Mouse (Mus musculus) thymus, postnatal 25 days (tissue): ENCODE data around the gene Fcor.

Source experiments
- DNase-seq: peaks from one replicate; pipeline ENCODE4 v3.0.0; 2022

The Fcor gene

GRCm38 (mm10) chr8:3671980-3672491 is at the start of gene Fcor:
TSS of gene Fcor (minus strand) at chr8:3672362.
- DNase-seq = peak; percentile 91

GRCm38 (mm10) chr8:3721041-3721440 is 48.9 kb upstream of the Fcor start:
- no peak for DNase-seq

GRCm38 (mm10) chr8:3720551-3720950 is 48.4 kb upstream of the Fcor start, which contains the start of gene Clec4g:
TSS of gene Clec4g (minus strand) at chr8:3720651.
- no peak for DNase-seq

- peak; percentile 78 for DNase-seq
Observed at GRCm38 (mm10) chr8:3718559-3718958, 46.4 kb upstream of the Fcor start.

GRCm38 (mm10) chr8:3717321-3717954 is 45.3 kb upstream of the Fcor start:
- no peak for DNase-seq

- DNase-seq = no peak
Observed at GRCm38 (mm10) chr8:3711646-3712045, 39.5 kb upstream of the Fcor start.

- DNase-seq = no peak
Observed at GRCm38 (mm10) chr8:3710312-3710711, 38.1 kb upstream of the Fcor start.

- no peak for DNase-seq
Observed at GRCm38 (mm10) chr8:3707611-3708010, 35.4 kb upstream of the Fcor start.

- no peak for DNase-seq
Observed at GRCm38 (mm10) chr8:3705711-3706110, 33.5 kb upstream of the Fcor start.

GRCm38 (mm10) chr8:3701491-3701890 is 29.3 kb upstream of the Fcor start:
- DNase-seq = no peak

- DNase-seq = no peak
Observed at GRCm38 (mm10) chr8:3694121-3694520, 22.0 kb upstream of the Fcor start, which contains the start of gene Fcer2a. TSS of gene Fcer2a (minus strand) at chr8:3694175.

GRCm38 (mm10) chr8:3690774-3691173 is 18.6 kb upstream of the Fcor start:
- DNase-seq = no peak

- DNase-seq = no peak
Observed at GRCm38 (mm10) chr8:3687537-3687936, 15.4 kb upstream of the Fcor start.

- DNase-seq = no peak
Observed at GRCm38 (mm10) chr8:3685422-3685821, 13.3 kb upstream of the Fcor start.

- DNase-seq = no peak
Observed at GRCm38 (mm10) chr8:3684530-3684929, 12.4 kb upstream of the Fcor start.

GRCm38 (mm10) chr8:3683408-3684176 is 11.4 kb upstream of the Fcor start:
- no peak for DNase-seq

- no peak for DNase-seq
Observed at GRCm38 (mm10) chr8:3682435-3682834, 10.3 kb upstream of the Fcor start.

- no peak for DNase-seq
Observed at GRCm38 (mm10) chr8:3679656-3680055, 7.5 kb upstream of the Fcor start.

GRCm38 (mm10) chr8:3679236-3679635 is 7.1 kb upstream of the Fcor start:
- no peak for DNase-seq

GRCm38 (mm10) chr8:3678831-3679230 is 6.7 kb upstream of the Fcor start:
- DNase-seq = no peak

GRCm38 (mm10) chr8:3676993-3677579 is 4.9 kb upstream of the Fcor start:
- DNase-seq = no peak

- peak; percentile 97 for DNase-seq
Observed at GRCm38 (mm10) chr8:3676131-3676992, 4.2 kb upstream of the Fcor start, which contains the start of gene Trappc5. TSS of gene Trappc5 (plus strand) at chr8:3676299.

GRCm38 (mm10) chr8:3674671-3675070 is 2.5 kb upstream of the Fcor start:
- DNase-seq = no peak
